Mouse (Mus musculus): ENCODE measurements around the gene Gm5269.

DNA sequence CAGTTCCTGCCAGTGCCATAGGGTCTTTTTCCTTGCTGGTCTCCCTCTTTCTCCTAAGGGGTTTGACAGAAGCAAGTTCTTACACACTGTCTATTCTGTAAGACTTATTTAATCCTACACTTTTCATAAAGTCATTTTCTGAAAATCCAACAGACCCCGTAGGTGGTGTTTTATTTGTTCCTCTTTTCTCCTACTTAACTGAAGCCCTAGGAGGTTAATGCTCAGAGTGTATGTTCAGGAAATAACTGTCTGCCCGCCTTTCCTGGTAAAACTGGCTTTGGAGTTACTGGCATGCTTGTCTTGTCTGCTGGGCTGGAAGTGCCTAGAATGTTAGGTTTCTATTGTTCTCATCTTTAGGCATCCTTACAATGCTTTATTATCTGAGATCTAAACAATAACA, 1.9 kb upstream of the Gm5269 start:
- TF ChIP-seq CTCF (IDR thresholded peaks at IDR 0.05; ENCODE audit: low read depth, low read length), result no peak
- no peak for TF ChIP-seq POLR2A (IDR thresholded peaks at IDR 0.05; ENCODE audit: extremely low read depth, insufficient read depth, low read length)

Data from liver, adult 2 months (tissue).